Mouse (Mus musculus): ENCODE data around the gene Mboat2. TPM values are rescaled to one million over a fixed set of nuclear protein-coding genes. Genes with fewer than 3 reads are reported as not detected.

Gene Mboat2
- polyA plus RNA-seq, 1 experiment from 2014 or later: 42.1 TPM

DNA sequence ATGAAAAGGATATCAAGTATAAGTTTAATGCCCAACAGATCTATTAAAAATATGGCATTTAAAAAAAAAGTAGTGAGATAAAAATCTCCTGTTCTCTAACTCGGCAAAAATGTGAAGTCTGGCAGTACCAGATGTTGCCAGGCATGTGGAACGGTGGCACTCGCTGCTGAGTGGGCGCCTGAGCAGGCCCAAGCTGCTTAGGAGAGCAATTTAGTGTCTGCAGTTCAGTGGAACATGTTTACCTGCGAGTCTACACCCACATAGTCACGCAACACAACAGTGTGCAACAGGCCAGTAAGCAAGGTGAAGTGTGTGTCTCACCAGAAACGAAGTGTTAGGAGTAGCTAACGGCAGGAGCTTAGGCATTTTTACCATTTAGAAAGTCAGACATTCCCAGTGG, 41.6 kb downstream of the Mboat2 start:
- H3K4me3 ChIP-seq (ENCODE audit: low read length): no peak overlapping the region
- 83% methylated on average over 8 of the region's 8 CpGs for WGBS
- H3K4me2 ChIP-seq (ENCODE audit: low read depth, low read length): no peak overlapping the region
- ATAC-seq (ENCODE audit: low read depth): no peak
- H3K27me3 ChIP-seq (ENCODE audit: control insufficient read depth, insufficient read depth, low read depth, low read length): no peaks in the 10 kb centered on the region
- peaks cover 21% of the 10 kb centered on the region for H3K4me1 ChIP-seq (replicated peaks; ENCODE audit: control insufficient read depth, insufficient read depth, low read length)
- no peaks in the 10 kb centered on the region for H3K36me3 ChIP-seq (ENCODE audit: control insufficient read depth, insufficient read depth, low read length)
- H3K27ac ChIP-seq (ENCODE audit: low read length): no peak overlapping the region
- H3K9me3 ChIP-seq (ENCODE audit: control insufficient read depth, low read length): no peaks in the 10 kb centered on the region
- no peak overlapping the region for H3K9ac ChIP-seq (ENCODE audit: low read length)

- Histone ChIP-seq H3K9me3 (ENCODE audit: control insufficient read depth, low read length) (no peaks in the 10 kb centered on the region), H3K4me3 (ENCODE audit: low read length) (no peak overlapping the region), H3K4me1 (replicated peaks; ENCODE audit: control insufficient read depth, insufficient read depth, low read length) (peaks cover 25% of the 10 kb centered on the region), H3K4me2 (ENCODE audit: low read depth, low read length) (no peak overlapping the region), H3K36me3 (ENCODE audit: control insufficient read depth, insufficient read depth, low read length) (no peaks in the 10 kb centered on the region), H3K9ac (ENCODE audit: low read length) (no peak overlapping the region), H3K27ac (ENCODE audit: low read length) (no peak overlapping the region), H3K27me3 (ENCODE audit: control insufficient read depth, insufficient read depth, low read depth, low read length) (no peaks in the 10 kb centered on the region)
- no peak for ATAC-seq (ENCODE audit: low read depth)
- WGBS: 85% methylated on average over 10 of the region's 10 CpGs
Observed at GRCm38 (mm10) chr12:24872689-24873088, 42.0 kb downstream of the Mboat2 start.

DNA sequence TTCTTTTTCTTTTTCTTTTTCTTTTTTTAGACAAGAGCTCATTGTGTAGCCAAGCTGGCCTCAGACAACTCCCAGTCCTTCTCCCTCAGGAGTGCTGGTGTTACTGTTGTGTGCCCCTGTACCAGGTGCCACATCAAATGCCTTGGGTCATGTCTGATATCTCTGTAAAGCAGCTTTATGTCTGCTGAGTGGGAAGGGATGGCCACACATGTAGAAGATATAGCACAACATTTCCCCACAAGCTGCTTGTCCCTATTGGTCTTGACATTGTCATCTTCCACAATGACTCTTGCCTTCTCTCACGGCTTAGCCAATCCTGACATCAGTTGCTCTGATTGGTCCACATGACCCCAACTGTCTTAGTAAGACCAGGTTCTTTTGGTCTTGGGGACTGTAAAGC, 45.2 kb downstream of the Mboat2 start:
- no peak for ATAC-seq (ENCODE audit: low read depth)
- Histone ChIP-seq H3K4me1 (replicated peaks; ENCODE audit: control insufficient read depth, insufficient read depth, low read length) (peaks cover 22% of the 10 kb centered on the region), H3K36me3 (ENCODE audit: control insufficient read depth, insufficient read depth, low read length) (no peaks in the 10 kb centered on the region), H3K4me2 (ENCODE audit: low read depth, low read length) (no peak overlapping the region), H3K27me3 (ENCODE audit: control insufficient read depth, insufficient read depth, low read depth, low read length) (no peaks in the 10 kb centered on the region), H3K9ac (ENCODE audit: low read length) (no peak overlapping the region), H3K9me3 (ENCODE audit: control insufficient read depth, low read length) (no peaks in the 10 kb centered on the region), H3K27ac (ENCODE audit: low read length) (no peak overlapping the region), H3K4me3 (ENCODE audit: low read length) (no peak overlapping the region)
- 82% methylated on average over 1 of the region's 1 CpGs for WGBS

DNA sequence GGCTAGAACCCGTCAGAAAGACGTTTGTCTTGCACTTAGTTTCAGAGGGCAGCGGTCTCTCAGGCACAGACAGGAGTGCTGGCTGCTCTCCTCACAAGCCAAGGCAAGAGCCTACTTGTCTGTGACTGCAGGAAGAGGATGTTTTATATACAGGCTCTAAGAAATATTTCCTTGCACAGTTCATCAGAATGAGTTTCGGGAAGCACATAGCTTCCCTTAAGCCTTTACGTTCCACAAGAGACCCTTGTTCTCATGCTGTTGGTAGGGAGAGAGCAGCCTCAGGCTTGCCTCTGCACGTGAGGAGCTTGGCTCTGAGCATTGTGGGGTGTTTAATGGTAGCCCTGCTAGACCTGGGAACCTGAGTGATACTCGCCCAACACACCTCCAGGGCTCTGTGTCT, 46.6 kb downstream of the Mboat2 start:
- no peaks in the 10 kb centered on the region for H3K9me3 ChIP-seq (ENCODE audit: control insufficient read depth, low read length)
- ATAC-seq (ENCODE audit: low read depth): peak; percentile 67

GRCm38 (mm10) chr12:24878090-24878489, 47.4 kb downstream of the Mboat2 start:
- Histone ChIP-seq H3K36me3 (ENCODE audit: control insufficient read depth, insufficient read depth, low read length) (no peaks in the 10 kb centered on the region; the same call in 1 of the 2 replicates), H3K4me3 (ENCODE audit: low read length) (no peak overlapping the region), H3K27ac (ENCODE audit: low read length) (no peak overlapping the region), H3K9ac (ENCODE audit: low read length) (no peak overlapping the region), H3K9me3 (ENCODE audit: control insufficient read depth, low read length) (no peaks in the 10 kb centered on the region), H3K4me1 (replicated peaks; ENCODE audit: control insufficient read depth, insufficient read depth, low read length) (peaks cover 16% of the 10 kb centered on the region), H3K4me2 (ENCODE audit: low read depth, low read length) (no peak overlapping the region), H3K27me3 (ENCODE audit: control insufficient read depth, insufficient read depth, low read depth, low read length) (no peaks in the 10 kb centered on the region)
- no peak for ATAC-seq (ENCODE audit: low read depth)
- 73% methylated on average over 6 of the region's 6 CpGs for WGBS

More for the DNA sequence above, 46.6 kb downstream of the Mboat2 start:
- no peaks in the 10 kb centered on the region for H3K36me3 ChIP-seq (ENCODE audit: control insufficient read depth, insufficient read depth, low read length)
- H3K27ac ChIP-seq (ENCODE audit: low read length): peak overlapping the region; percentile 56
- H3K9ac ChIP-seq (ENCODE audit: low read length): peak overlapping the region; percentile 34; the same call in 1 of the 2 replicates
- peaks cover 16% of the 10 kb centered on the region for H3K4me1 ChIP-seq (replicated peaks; ENCODE audit: control insufficient read depth, insufficient read depth, low read length)
- WGBS: 27% methylated on average over 7 of the region's 7 CpGs
- H3K27me3 ChIP-seq (ENCODE audit: control insufficient read depth, insufficient read depth, low read depth, low read length): no peaks in the 10 kb centered on the region
- H3K4me3 ChIP-seq (ENCODE audit: low read length): no peak overlapping the region
- peak overlapping the region; percentile 26; the same call in 1 of the 2 replicates for H3K4me2 ChIP-seq (ENCODE audit: low read depth, low read length)

- ATAC-seq (ENCODE audit: low read depth): no peak; the same call in 1 of the 2 replicates
- H3K9ac ChIP-seq (ENCODE audit: low read length): no peak overlapping the region
- no peak overlapping the region for H3K4me2 ChIP-seq (ENCODE audit: low read depth, low read length)
- WGBS: 45% methylated on average over 5 of the region's 5 CpGs
- H3K36me3 ChIP-seq (ENCODE audit: control insufficient read depth, insufficient read depth, low read length): no peaks in the 10 kb centered on the region; the same call in 1 of the 2 replicates
- no peak overlapping the region for H3K27ac ChIP-seq (ENCODE audit: low read length)
- H3K9me3 ChIP-seq (ENCODE audit: control insufficient read depth, low read length): no peaks in the 10 kb centered on the region
- H3K4me1 ChIP-seq (replicated peaks; ENCODE audit: control insufficient read depth, insufficient read depth, low read length): peaks cover 16% of the 10 kb centered on the region
- no peaks in the 10 kb centered on the region for H3K27me3 ChIP-seq (ENCODE audit: control insufficient read depth, insufficient read depth, low read depth, low read length)
- no peak overlapping the region for H3K4me3 ChIP-seq (ENCODE audit: low read length)
Observed at GRCm38 (mm10) chr12:24878735-24879362, 48.2 kb downstream of the Mboat2 start.

DNA sequence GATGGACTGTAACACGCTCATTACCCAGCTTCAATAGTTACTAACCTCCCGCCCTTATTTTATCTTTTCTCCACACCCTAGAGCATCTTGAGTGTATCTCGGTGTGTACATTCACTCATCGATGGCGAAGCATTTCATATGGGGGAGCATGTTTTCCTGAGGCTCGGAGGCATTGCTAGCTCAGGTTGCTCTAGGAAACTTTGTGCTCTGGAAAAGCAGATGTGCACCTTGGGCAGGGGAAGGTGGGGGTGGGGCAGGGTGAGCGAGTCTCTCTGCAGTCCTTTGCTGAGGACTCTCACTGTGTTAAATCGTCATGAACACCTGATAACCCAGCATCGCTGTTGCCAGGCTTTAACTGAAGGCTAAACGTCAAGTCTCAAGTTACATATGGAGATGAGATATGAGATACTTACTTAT, 48.9 kb downstream of the Mboat2 start:
- H3K4me1 ChIP-seq (replicated peaks; ENCODE audit: control insufficient read depth, insufficient read depth, low read length): peaks cover 16% of the 10 kb centered on the region
- no peak overlapping the region for H3K27ac ChIP-seq (ENCODE audit: low read length)
- no peak overlapping the region for H3K9ac ChIP-seq (ENCODE audit: low read length)
- no peaks in the 10 kb centered on the region; the same call in 1 of the 2 replicates for H3K36me3 ChIP-seq (ENCODE audit: control insufficient read depth, insufficient read depth, low read length)
- no peak for ATAC-seq (ENCODE audit: low read depth)
- no peak overlapping the region for H3K4me2 ChIP-seq (ENCODE audit: low read depth, low read length)
- no peaks in the 10 kb centered on the region for H3K27me3 ChIP-seq (ENCODE audit: control insufficient read depth, insufficient read depth, low read depth, low read length)
- H3K9me3 ChIP-seq (ENCODE audit: control insufficient read depth, low read length): no peaks in the 10 kb centered on the region
- H3K4me3 ChIP-seq (ENCODE audit: low read length): no peak overlapping the region
- 55% methylated on average over 10 of the region's 10 CpGs for WGBS

GRCm38 (mm10) chr12:24883279-24883678, 52.6 kb downstream of the Mboat2 start:
- Histone ChIP-seq H3K4me2 (ENCODE audit: low read depth, low read length) (no peak overlapping the region), H3K9ac (ENCODE audit: low read length) (no peak overlapping the region), H3K27me3 (ENCODE audit: control insufficient read depth, insufficient read depth, low read depth, low read length) (no peaks in the 10 kb centered on the region), H3K4me3 (ENCODE audit: low read length) (no peak overlapping the region), H3K36me3 (ENCODE audit: control insufficient read depth, insufficient read depth, low read length) (no peaks in the 10 kb centered on the region; the same call in 1 of the 2 replicates), H3K4me1 (replicated peaks; ENCODE audit: control insufficient read depth, insufficient read depth, low read length) (no peaks in the 10 kb centered on the region), H3K9me3 (ENCODE audit: control insufficient read depth, low read length) (no peaks in the 10 kb centered on the region), H3K27ac (ENCODE audit: low read length) (no peak overlapping the region)
- ATAC-seq (ENCODE audit: low read depth): no peak; the same call in 1 of the 2 replicates
- WGBS: 73% methylated on average over 3 of the region's 3 CpGs

DNA sequence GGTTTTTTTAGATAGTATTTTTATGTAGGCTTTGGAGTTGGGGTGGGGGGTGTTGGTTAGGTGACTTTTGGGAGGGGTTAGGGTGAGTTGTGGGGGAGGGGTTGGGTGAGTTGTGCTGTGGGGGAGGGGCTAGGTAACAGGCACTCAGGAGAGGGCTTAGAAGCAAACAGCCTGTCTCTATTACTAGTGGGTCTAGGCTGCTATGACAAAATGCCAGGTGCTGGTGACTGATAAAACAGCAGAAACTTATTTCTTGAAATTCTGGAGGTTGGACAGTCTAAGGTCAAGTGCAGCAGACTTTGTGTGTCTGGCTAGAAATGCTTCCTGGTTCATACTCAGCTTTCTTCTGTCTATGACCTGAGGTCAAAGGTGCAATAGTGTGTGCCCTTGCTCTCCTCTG, 56.1 kb downstream of the Mboat2 start:
- ATAC-seq (ENCODE audit: low read depth): no peak
- Histone ChIP-seq H3K4me3 (ENCODE audit: low read length) (no peak overlapping the region), H3K9me3 (ENCODE audit: control insufficient read depth, low read length) (no peaks in the 10 kb centered on the region), H3K9ac (ENCODE audit: low read length) (no peak overlapping the region), H3K4me1 (replicated peaks; ENCODE audit: control insufficient read depth, insufficient read depth, low read length) (no peaks in the 10 kb centered on the region; the same call in 1 of the 2 replicates), H3K27me3 (ENCODE audit: control insufficient read depth, insufficient read depth, low read depth, low read length) (no peaks in the 10 kb centered on the region), H3K36me3 (ENCODE audit: control insufficient read depth, insufficient read depth, low read length) (no peaks in the 10 kb centered on the region; the same call in 1 of the 2 replicates), H3K27ac (ENCODE audit: low read length) (no peak overlapping the region), H3K4me2 (ENCODE audit: low read depth, low read length) (no peak overlapping the region)

Data from lung, embryonic 16.5 days (tissue).